Mouse (Mus musculus) heart, postnatal 0 days (tissue): ENCODE data around the gene Glp1r.

Experiments used
- CTCF ChIP-seq: IDR thresholded peaks from 2 replicates; pipeline ENCODE4 v1.5.1; 2016; ENCODE audit warnings: antibody characterized with exemption, control low read depth, low read depth
- EP300 ChIP-seq: IDR thresholded peaks from 2 replicates; pipeline ENCODE4 v1.6.1; 2016; ENCODE audit warnings: antibody characterized with exemption, low read depth

GRCm38 (mm10) chr17:30930827-30931226 is 29.2 kb downstream of the Glp1r start:
- TF ChIP-seq CTCF (no peak), EP300 (no peak)
